Mouse (Mus musculus) E14TG2a.4 (cell line): ENCODE measurements around the gene Ndufb5.
A peak's percentile ranks its signal among the peaks of the same experiment; 100 is the strongest.

ENCODE experiments used
- H3K27me3 ChIP-seq: 2 replicates; pipeline ENCODE4 v1.6.1; 2014; ENCODE audit warnings: low read length, control low read depth; ENCODE audit not compliant: insufficient read depth
- H3K36me3 ChIP-seq: 2 replicates; pipeline ENCODE4 v1.6.1; 2014; ENCODE audit warnings: low read length, control low read depth; ENCODE audit not compliant: insufficient read depth
- H3K4me1 ChIP-seq: replicated peaks from 2 replicates; pipeline ENCODE4 v1.6.1; 2014; ENCODE audit warnings: low read depth, low read length, control low read depth
- H3K4me3 ChIP-seq: replicated peaks from 2 replicates; pipeline ENCODE4 v1.5.1; 2014; ENCODE audit warnings: mild to moderate bottlenecking, low read length
- H3K9me3 ChIP-seq: 2 replicates; pipeline ENCODE4 v1.6.1; 2014; ENCODE audit warnings: low read length, control low read depth
- CTCF ChIP-seq: conservative IDR thresholded peaks from 2 replicates; pipeline ENCODE4 v1.5.1; 2014; ENCODE audit warnings: low read length
- NANOG ChIP-seq: IDR thresholded peaks from 2 replicates; pipeline ENCODE4 v1.6.1; 2014; ENCODE audit warnings: borderline replicate concordance, low read length, mixed read lengths
- POU5F1 ChIP-seq: IDR thresholded peaks from 2 replicates; pipeline ENCODE4 v1.6.1; 2014; ENCODE audit warnings: low read length, borderline replicate concordance

The Ndufb5 gene

DNA sequence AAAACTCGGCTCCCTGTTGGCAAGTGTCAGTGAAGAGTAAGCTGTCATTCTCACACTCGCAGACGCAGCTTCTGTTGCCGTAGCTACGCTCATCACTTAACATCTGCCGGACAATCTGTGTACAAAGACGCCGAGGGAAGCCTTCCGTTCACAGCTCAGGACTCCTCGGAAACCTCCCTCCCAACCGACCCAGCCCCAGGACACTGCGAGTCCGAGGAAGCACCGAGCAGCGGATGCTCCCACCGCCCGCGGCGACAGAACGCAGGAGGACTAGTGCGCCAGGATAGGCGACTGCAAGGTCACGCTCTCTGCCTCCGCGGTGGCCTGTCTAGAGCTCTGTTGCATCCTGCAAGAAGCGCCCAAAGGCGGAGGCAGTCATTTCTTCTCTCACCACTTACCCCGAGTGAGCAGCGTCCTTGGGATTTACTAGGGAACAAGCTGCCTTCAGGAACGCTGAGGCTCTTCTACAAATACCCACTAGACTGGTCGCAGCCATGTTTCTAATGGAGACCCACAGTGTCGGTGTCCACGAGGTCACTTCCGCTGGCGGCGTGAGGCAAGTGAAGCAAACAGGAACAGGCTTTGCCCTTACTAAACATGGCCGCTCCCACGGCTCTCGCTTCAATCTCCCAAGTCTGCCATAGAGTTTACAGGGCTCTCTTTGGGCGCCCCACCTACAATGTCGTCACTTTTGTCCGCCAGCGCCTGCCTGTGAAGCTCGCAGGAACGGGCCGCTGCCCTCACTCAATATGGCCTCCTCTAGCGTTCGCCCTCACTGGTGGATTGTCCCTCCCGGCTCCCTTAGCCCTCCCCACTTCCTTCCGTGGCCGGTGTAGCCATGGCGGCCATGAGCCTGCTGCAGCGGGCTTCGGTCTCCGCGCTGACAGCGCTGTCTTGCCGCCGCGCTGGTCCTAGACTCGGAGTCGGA lies at the start of gene Ndufb5:
TSS of gene Ndufb5 (plus strand) at position 747 of the 928 bp plus-strand sequence.
- H3K27me3 ChIP-seq, result no peaks in the 10 kb centered on the region
- TF ChIP-seq CTCF (no peak), NANOG (no peak), POU5F1 (no peak)
- H3K4me3 ChIP-seq, result peak within 1 kb of the TSS; percentile 99
- H3K9me3 ChIP-seq, result no peaks in the 10 kb centered on the region
- H3K36me3 ChIP-seq, result peaks cover 63% of the 10 kb centered on the region
- H3K4me1 ChIP-seq, result peaks cover 46% of the 10 kb centered on the region

DNA sequence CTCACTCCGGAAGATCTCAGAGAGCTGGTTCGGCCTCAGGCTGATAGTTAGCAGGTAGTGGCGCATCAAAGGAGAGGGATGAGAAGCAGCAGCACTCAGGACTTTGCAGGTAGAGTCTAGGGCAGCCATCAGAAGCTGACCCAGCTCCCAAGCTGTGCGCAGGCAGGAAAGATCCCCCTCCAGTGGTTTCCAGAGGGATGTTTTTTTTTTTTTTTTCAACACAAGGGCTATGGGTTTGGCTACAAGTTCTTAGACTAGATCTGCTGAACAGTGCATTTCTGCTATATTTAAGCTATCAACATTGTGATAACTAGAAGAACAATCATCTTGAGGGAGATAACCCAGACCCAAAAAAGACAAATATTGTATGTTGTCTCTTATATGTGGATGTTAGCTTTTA lies 49.6 kb upstream of the Ndufb5 start:
- no peaks in the 10 kb centered on the region; the same call in 1 of the 2 replicates for H3K27me3 ChIP-seq
- TF ChIP-seq CTCF (no peak), POU5F1 (no peak), NANOG (no peak)
- H3K4me3 ChIP-seq, result no peak overlapping the region
- no peaks in the 10 kb centered on the region for H3K9me3 ChIP-seq
- H3K4me1 ChIP-seq, result no peaks in the 10 kb centered on the region
- no peaks in the 10 kb centered on the region for H3K36me3 ChIP-seq

DNA sequence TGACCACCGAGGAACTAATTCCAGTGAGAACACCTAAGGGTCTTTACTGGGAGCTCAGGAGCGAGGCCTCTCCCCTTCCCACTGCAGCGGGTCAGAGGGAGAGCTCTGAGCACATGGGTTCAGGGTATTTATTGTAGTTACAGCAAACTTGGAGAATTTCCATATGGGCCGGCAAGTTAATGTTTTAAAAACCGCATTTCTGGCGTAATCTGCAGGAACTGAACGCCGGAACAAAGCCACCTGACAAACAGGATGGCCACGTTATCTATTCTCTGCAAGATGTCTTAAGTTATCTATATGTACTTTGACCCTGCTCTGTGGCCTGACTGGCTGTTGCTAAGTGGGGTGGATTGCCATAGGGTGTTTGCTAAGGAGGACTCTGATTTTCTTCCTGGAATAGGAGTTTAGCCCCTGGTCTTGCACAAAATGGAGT lies 47.2 kb upstream of the Ndufb5 start:
- H3K4me1 ChIP-seq, result peaks cover 6% of the 10 kb centered on the region
- no peak overlapping the region for H3K4me3 ChIP-seq
- H3K9me3 ChIP-seq, result no peaks in the 10 kb centered on the region
- H3K36me3 ChIP-seq, result no peaks in the 10 kb centered on the region
- H3K27me3 ChIP-seq, result no peaks in the 10 kb centered on the region
- TF ChIP-seq CTCF (no peak), NANOG (no peak), POU5F1 (no peak)

DNA sequence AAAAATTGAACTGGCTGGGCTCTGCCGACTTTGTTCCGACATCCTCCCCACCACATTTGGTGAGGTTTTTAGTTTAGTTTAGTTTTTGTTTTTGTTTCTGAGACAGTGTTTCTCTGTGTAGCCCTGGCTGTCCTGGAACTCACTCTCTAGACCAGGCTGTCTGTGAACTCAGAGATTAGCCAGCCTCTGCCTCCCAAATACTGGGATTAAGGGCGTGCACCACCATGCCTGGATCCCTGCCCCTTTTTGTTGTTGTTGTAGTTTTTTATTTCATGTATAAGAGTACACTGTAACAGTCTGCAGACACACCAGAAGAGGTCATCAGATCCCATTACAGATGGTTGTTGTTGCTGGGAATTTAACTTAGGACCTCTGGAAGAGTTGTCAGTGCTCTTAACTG lies 46.8 kb upstream of the Ndufb5 start:
- no peak for TF ChIP-seq CTCF
- TF ChIP-seq POU5F1, result no peak
- no peak for TF ChIP-seq NANOG
- H3K9me3 ChIP-seq, result no peaks in the 10 kb centered on the region
- H3K4me3 ChIP-seq, result no peak overlapping the region
- no peaks in the 10 kb centered on the region for H3K36me3 ChIP-seq
- H3K4me1 ChIP-seq, result peaks cover 6% of the 10 kb centered on the region
- no peaks in the 10 kb centered on the region for H3K27me3 ChIP-seq

DNA sequence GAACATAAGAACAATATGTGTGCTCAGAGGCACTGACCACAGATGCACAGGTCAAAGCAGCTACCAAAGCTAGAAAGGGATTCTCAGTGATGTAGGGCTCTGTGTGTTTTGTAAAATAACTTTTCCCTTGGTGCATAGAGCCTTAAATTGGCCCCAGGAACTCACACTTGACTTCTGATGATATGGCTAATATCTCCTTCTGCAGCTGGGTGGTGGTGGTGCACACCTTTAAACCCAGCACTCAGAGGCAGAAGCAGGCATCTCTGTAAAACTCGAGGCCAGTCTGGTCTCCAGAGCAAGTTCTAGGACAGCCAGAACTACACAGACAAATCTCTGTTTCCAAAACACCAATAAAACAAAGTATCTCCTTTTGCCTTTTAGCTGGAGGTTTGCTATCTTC lies 45.9 kb upstream of the Ndufb5 start:
- TF ChIP-seq CTCF, result no peak
- no peak for TF ChIP-seq NANOG
- TF ChIP-seq POU5F1, result no peak
- Histone ChIP-seq H3K4me1 (peaks cover 6% of the 10 kb centered on the region), H3K36me3 (no peaks in the 10 kb centered on the region), H3K4me3 (no peak overlapping the region), H3K27me3 (no peaks in the 10 kb centered on the region), H3K9me3 (no peaks in the 10 kb centered on the region)

DNA sequence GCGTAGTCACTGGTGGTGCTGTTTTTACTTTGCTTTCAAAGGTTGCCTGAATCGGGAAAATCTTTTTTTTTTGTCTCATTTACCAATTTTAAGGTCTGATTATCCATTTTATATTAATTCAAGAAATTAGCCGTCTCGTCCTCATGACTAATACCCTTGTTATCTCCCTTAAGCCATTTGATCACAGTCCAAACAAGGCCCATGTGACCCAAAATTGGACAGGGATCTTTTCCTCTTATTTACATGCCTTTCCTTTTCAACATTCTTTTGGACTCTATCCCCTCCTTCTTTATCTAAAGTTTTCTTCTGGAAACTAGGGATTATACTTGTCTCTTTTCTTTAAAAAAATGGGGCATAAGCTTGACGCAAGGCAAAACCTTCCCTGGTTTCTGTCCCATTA lies 44.9 kb upstream of the Ndufb5 start:
- Histone ChIP-seq H3K27me3 (no peaks in the 10 kb centered on the region), H3K36me3 (no peaks in the 10 kb centered on the region), H3K4me1 (peaks cover 6% of the 10 kb centered on the region), H3K4me3 (no peak overlapping the region), H3K9me3 (no peaks in the 10 kb centered on the region)
- TF ChIP-seq POU5F1 (no peak), NANOG (no peak), CTCF (no peak)

DNA sequence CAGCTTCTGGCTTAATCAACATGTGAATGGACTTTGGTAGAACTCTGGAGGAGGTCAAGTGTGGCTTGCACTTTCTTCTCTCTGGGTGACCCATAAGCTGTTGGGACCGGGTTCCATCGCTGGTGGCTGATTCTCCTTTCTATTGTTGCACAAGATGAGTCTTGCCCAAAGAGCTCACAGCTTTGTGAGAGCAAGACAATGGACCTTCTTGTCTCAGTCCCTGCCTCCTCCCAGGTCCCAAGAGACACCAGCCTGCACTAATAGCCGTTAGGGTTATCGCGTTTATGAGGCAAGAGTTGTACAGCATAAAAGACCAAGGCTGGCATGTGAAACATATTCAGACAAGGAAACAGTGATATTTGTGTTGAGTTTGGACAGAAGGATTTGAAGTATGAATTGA lies 42.6 kb upstream of the Ndufb5 start:
- H3K27me3 ChIP-seq, result no peaks in the 10 kb centered on the region
- no peak overlapping the region for H3K4me3 ChIP-seq
- H3K9me3 ChIP-seq, result 0 out of 2 replicates have a peak, but pooled peaks cover 7% of the 10 kb centered on the region
- no peak for TF ChIP-seq NANOG
- TF ChIP-seq POU5F1, result no peak
- TF ChIP-seq CTCF, result no peak
- H3K4me1 ChIP-seq, result peaks cover 6% of the 10 kb centered on the region
- no peaks in the 10 kb centered on the region for H3K36me3 ChIP-seq

DNA sequence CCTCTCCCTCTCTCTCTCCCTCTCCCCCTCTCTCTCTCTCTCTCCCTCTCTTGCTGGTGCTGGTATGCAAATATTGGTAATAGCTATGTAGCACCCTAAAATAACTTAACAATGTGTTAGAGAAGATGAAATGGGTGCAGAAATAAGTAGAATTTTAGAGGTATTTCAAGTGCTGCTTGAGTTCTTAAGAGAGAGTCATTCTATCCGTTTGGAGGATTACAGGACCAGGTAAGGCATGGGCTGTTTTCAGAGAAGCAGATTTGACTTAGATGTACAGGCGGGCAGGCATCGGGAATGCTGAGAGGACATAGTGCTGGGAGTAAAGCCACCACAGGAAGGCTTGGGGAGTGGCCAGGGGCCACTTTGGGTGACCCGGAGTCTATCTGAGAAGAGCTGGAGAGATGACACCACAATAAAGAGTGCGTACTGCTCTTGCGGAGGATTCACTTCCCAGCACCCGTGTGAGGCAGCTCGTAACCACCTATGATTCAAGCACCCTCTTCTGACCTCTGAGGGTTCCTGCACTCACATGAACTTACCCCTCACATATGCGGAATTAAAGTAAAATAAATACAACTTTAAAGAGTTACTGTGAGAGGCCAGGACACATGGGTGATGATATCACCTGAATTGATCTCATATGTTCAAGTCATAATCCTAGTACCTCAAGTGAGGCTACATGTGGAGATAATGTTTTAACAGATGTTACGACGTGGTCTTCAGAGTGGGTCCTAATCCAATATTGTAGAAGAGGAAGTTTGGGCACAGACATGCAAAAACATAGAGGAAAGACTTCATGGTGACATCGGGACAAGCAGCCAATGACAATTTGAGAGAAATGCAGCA lies 41.8 kb upstream of the Ndufb5 start:
- Histone ChIP-seq H3K4me1 (peaks cover 6% of the 10 kb centered on the region), H3K36me3 (no peaks in the 10 kb centered on the region), H3K27me3 (no peaks in the 10 kb centered on the region), H3K9me3 (peaks cover 12% of the 10 kb centered on the region), H3K4me3 (no peak overlapping the region)
- no peak for TF ChIP-seq POU5F1
